Mouse (Mus musculus) neutrophil, adult 5-6 weeks (primary cell): ENCODE data around the gene Sp9. TPM values are rescaled to one million over a fixed set of nuclear protein-coding genes. Genes with fewer than 3 reads are reported as not detected.

Experiments used
- ATAC-seq: fragments of 151-379, 151-347 bp; 2 replicates; pipeline ENCODE4 v1.8.0; 2017; ENCODE audit warnings: mild to moderate bottlenecking, moderate TSS enrichment; ENCODE audit not compliant: insufficient number of reproducible peaks, poor library complexity, low FRiP score, severe bottlenecking; ENCODE audit errors: extremely low read depth
- total RNA-seq: library from RNA; stranded (forward); fragments of 200-1000 nt; gene quantifications from 2 replicates; pipeline ENCODE4 v1.2.3, GENCODE M21; 2017

The Sp9 gene
- total RNA-seq, 1 experiment from 2014 or later = not detected

DNA sequence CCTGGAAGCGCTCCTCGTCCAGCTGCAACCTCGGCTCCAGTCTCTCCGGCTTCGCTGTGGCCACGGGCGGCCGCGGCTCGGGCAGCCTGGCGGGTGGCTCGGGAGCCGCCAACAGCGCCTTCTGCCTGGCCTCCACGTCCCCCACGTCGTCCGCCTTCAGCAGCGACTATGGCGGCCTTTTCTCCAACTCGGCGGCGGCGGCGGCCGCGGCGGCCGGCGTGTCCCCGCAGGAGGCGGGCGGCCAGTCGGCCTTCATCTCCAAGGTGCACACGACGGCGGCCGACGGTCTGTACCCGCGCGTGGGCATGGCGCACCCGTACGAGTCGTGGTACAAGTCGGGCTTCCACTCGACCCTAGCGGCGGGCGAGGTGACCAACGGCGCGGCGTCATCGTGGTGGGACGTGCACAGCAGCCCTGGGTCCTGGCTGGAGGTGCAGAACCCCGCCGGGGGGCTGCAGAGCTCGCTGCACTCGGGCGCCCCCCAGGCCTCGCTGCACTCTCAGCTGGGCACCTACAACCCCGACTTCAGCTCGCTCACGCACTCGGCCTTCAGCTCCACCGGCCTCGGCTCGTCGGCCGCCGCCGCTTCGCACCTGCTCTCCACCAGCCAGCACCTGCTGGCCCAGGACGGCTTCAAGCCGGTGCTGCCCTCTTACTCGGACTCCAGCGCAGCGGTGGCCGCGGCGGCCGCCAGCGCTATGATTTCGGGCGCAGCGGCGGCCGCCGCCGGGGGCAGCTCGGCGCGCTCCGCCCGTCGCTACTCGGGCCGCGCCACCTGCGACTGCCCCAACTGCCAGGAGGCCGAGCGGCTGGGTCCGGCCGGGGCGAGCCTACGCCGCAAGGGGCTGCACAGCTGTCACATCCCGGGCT lies 1.8 kb downstream of the Sp9 start:
- no peak for ATAC-seq

DNA sequence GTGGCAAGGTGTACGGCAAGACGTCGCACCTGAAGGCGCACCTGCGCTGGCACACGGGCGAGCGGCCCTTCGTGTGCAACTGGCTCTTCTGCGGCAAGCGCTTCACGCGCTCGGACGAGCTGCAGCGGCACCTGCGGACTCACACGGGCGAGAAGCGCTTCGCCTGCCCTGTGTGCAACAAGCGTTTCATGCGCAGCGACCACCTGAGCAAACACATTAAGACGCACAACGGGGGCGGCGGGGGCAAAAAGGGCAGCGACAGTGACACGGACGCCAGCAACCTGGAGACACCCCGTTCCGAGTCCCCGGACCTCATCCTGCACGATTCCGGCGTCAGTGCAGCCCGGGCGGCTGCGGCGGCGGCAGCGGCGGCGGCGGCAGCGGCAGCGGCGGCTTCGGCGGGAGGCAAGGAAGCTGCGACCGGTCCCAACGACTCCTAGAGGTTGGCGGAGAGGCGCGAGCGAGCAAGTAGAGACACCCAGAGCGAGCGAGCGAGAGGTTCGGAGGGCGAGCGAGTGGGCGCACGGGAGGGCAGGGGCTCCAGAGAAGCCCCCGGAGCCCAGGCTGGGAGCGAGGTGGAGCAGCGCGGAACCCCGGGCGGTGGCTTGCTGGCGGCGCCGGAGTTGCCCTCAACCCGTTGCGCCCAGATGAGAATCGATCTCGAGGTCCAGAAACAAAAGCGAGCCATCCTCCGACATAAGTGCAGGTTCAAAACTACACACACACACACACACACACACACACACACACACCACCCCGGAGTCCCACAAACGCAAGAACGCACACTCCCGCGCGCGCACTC lies 2.6 kb downstream of the Sp9 start:
- ATAC-seq = no peak

DNA sequence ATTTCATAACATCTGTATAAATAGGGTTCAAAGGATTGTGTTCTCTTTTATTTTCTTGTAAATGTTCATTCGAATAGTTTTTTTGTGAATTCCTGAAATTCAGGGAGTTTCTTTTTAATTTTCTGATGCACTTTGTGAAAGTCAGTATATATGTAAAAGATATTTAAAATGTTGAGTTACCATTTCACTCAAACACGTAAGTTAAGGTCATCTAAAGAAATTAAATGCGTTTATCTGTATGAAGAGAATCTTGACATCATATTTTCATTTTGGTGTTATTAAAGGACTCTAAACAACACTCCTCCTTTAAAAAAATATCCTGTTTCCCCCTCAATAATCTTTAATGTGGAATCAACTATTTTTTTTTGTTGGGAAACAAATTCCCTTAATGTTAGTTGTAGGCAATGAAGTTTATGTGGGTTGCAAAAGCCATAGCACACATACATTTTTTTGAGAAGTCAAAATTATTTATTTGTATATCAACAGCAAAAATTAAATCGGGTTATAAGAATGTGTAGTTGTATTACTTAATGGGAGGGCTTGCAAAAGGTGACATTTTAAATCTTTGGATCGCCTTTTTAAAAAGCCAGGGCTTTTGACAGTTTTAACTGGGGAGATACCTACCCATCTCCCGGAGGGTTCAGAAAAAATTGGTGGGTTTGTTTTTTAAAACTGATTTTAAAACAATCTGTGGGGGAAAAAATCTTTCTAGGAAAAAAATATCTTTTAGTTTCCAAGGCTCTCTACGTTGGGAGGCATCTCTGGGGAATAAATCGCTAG lies 3.7 kb downstream of the Sp9 start:
- no peak for ATAC-seq

DNA sequence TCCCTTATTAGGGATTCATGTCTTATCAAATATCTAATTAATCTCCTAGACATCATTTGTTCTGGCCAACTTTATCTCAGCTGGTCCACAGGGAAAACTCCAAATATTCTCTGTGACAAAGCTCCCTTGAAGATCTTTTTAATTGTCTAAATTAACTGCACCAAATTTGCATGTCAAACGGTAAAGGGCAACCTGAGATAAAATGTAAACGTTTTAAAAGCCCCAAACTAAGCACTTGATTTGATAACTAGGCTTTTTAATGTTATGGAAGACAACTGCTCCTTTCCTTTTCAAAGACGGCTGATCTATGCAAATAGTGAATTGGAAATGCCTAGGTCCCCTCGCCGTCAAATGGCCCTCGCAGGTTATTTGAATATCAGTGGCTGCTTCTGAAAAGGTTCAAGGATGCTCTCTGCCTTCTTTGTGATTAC lies 4.4 kb downstream of the Sp9 start:
- ATAC-seq = no peak

DNA sequence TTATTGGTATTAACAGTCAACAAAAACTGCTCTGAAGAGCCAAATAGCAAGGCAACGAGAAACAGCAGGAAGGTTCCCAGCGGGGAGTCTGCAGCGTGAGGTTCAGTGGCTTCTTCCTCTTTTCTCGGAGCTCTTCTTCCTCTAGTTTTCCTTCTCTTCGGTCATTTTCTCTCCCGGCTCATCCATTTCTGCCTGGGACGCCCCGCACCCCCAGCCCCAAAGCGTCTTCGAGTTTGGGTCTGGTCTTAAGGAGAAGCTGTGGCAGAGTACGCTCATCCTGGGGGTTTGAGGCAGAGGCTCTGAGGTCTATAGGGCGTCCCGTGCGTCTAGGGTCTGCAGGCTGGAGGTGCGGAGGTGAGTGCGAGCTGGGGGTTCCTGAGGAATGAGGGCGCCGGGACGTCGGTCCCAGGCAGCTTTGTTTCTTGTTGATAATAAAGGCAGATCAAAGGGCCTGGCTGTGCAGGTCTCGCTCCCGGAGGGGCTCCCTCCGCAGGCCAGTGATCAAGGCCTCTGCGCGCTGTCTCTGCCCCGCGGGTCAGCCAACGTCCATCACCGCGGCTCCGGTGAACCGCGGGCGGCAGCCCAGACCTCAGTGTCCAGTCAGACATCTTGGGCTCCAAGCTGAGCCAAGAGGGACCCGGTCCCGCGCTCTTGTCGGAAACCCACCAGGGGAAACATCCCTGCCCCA lies 5.4 kb downstream of the Sp9 start:
- no peak for ATAC-seq

DNA sequence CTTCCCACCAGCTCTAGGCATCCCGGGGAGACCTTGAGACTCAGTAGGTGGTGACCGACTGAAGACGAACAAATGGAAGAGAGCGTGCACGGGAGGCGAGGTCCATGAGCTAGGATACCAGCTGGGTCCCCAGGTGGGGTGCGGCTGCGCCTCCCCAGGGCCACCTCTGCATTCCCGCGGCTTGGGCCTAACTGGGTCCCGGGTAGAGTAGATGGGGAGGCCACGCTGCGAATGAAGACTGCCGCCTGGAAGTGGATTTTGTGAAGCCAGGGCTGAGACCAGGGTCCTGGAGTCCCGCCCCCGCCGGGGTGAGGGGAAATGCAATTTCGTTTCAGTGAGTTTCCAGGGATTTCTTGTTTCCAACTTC lies 6.0 kb downstream of the Sp9 start:
- no peak for ATAC-seq

DNA sequence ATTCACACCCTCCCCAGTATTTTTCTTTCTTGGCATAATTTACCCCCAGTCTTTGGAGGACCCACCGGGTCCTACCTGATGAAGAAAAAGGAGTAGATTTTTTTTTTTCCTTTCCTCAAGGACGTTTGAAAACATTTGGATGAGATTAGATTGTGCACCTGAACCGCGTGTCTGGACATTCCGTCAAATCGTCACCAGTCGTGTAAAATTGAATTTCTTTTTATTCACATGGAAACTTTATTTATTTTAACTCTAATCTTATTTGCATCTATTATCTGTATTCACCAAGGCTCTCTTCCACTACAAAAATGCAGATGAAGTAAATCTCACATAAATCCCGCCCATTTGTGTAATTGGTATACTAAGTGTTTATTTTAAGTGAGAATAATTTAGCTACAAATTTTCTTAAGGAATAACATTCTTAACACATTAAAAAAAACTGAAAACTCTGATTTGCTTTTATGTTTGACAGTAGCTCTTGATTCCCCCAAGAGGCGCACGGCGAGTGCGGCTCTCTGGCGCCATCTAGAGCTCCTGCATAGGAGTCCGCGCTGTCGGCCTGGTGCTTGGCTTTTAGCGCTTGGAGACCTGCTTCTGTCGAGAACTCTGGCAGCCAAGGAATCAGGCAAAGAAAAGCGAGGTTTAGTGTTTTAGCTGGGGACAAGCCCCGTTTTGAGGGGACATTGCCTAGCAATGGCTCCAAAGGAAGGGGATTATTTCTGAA lies 6.6 kb downstream of the Sp9 start:
- ATAC-seq = peak; percentile 79

DNA sequence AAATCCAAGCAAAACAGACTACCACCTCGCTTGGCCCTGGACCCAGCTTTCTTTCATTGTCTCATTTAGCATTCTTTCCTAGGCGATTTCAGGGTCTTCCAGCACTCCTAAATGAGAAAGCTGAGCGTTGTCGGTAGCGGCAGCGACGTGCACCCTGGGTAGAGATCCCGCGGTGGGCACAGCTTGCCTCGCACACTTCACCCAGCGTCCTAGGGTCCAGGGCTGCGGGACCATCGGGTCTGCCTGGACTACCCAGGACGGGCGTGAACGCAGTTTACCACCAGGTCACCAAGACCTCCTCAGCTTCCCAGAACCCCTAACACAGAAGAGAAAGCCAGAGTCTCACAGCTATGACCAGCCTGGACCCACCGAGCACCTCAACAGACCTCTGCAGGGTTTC lies 7.1 kb downstream of the Sp9 start:
- ATAC-seq = no peak

DNA sequence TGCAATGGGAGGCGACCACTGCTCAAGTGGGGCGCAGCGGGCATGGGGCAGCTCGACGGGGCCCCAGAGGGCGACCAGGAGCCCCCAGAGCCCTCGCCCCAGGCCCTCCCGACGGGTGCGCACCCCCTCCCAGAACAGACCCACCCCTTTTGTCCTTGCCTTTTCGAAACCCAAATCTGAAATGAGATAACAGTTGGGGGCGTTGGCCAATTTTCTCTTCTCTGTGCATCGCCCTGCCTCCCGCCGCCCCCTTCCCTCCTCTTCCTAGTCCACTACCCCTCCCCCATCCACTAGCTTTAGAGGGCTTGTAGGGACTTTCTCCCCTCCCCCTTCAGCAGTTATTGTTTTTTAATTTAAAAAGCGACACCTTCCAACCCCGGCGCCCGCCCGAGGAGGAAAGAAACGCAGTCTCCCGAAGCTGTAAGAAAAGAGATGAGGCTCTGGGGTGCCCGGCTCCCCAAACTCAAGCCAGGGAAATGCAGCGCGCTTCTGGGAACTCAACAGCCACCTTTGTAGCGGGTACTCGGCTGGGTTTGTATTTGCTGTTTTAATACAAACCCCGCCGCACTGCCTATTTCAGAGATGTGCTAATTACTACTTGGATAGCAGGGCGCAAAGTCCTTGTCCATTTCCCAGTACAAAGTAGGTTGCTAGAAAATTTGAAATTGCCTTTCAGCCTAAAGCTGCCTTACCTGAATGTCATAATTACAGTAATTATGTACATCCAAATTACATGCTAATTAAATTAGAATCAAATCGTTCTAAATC lies 7.7 kb downstream of the Sp9 start:
- ATAC-seq = no peak

DNA sequence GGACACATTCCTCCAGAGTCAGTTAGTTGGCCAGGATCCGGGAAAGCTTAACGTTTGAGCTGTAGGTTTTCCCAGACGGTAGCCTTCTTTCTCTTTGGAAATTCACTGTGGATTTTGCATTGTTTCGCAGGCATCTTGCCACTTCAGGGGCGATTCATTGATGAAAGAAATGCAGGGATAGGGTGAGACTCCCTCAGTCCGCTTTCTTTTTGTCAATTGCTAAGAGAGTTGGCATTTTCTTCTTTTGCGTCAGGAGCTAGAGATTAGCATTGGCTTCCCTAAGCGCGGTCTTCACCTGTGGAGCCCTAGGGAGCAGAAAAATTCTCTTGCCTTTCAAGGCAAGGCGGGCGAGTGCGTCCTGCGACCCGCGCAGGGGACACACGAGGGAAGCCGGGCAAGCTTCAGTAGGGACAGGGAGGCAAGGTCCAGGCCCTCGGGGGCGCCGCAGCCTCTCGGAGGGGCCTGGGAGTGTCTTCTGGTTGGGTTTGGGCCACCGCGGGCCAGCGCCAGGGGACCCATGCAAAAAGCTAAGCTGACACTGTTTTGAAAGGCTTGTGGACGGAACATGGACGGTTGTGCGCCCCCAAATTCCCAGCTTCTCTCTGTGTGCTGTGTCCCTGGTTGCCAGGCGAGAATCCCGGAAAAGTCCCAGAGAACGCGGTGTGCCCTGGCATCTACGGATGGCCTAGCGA lies 8.8 kb downstream of the Sp9 start:
- ATAC-seq = no peak

DNA sequence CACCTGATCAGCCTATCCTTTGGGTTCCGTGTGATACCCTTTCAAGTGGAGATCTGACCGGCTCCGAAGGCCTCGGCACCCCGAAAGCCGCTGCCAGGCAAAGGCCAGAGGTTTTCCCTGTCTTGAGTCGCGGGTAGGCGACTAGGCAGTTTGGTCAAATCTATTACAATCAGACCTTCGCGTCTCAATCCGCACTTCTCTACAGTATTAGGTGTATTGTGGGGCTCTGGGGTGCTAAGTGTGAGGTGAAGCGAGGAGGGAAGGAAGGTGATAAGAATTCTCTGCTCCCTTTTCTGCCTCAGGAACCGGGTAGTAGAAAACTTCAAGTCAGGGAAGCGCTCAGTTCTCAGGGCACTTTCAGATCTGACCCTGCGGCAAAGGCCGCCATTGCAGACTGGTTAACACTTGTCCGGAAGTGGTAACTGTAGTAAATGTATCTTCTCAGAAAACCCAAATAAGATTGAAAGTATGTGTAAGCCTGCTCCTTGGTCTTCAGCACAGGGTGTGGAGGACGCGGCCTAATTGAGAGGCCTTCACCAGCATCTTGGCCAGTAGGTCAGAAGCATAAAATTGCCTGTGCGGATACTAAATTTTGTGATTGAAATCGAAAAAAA lies 9.4 kb downstream of the Sp9 start:
- ATAC-seq = no peak

DNA sequence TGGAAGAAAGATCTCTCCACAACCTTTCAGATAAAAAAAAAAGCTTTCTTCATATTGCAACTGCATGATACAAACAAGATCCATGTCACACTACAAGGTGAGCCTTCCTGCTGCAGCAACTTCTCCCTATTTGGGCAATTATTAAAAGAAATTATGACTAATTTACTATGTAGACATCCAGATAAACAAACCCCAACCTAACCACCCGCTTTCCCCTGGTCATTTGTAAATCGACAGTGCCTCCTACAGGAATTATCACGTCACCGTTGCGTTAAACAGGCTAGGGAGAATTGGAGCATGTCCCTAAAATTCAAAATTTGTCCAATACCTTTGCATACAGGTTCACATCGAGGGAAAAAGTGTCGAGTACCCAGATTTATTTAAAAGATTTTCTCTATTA lies 10.0 kb downstream of the Sp9 start:
- no peak for ATAC-seq

DNA sequence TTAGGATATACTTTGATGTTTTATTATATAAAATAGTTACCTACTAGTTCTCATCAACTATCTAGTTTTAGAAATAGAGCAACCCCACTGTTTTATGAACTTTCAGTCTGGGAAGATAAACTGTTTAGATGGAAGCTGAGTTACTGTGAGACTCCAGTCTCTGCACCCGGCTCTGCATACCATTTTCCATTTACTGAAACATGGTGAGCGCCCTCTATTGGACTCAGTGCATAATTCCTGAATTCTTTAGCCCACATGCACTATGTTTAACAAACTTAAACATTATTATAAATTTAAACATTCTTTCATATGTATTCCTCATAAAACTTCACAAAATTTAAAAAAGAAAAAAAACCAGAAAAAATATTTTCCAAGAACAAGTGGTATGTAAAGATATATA lies 13.9 kb downstream of the Sp9 start:
- no peak for ATAC-seq

DNA sequence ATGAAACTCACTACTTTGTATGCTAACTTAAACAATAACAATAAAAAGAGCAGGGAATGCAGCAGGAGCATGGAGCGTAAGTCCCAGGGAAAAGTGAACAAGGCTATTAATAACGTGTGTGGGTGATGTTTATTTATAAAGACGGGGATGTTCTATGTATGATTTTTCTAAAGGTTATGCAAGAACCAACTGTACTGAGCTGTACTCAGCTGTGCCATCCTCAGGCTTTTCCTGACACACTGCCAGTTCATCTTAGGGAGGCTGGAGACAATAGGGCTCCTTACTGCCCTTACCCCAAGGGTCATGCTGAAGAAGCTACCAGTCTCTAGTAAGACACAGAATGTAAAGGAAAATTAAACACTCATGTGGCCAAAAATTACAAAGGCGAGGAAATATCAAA lies 19.4 kb downstream of the Sp9 start:
- ATAC-seq = no peak

DNA sequence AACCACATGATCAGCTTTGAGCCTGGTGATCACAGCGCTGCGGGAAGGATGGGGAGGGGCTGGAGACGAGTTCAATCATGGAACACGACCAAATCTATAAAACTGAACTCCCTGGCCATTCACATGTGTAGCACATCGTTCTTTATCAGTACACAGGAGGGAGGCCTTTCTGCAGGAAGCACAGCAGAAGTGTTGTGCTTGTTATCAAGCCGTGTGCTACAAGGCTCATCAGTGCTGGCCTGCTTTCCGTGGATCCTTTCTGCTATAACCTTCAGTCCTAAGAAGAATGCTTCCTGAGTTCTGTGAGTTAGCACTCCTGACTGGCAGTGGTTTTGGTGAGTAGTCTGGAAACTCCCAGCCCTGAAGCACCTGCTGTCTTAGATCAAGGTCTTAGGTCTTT lies 23.3 kb downstream of the Sp9 start:
- no peak for ATAC-seq

DNA sequence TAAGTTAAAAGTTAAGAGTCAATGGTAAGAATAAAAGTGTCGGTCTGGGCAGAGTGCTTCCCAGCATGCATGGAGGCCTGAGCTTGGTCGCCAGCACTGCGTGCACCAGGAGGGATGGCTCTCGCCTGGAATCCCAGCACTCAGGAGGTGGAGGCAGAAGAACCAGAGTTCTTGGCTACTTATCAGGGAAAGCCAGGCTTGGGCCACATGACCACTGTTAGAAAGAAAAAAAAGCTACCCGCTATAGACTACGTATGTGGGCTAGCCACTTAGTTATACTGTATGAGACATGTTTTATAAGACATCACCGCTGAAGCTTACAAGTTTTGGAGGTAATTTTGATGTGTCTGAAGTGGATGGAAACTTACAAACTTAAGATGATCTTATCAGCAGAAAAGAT lies 26.4 kb downstream of the Sp9 start:
- ATAC-seq = no peak

DNA sequence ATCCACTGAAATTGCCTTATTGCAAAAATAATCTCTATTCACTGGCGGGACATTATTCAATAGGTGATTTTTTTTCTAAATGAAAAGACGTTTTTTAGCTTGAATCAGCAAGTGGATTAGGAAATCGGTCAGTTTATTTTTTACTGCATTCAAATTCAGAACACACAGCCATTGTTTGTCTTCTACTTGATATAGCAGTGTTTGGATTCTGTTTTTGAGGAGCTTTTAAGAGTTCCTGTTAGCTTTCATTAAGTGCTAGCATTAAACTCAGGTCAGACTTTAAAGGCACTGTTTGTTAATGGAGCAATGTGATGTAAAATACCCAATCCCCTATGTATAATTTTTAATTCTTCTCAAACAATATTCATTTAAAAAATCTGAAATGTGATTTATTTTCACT lies 27.1 kb downstream of the Sp9 start:
- no peak for ATAC-seq
